Mouse (Mus musculus): Measurements from ENCODE around the gene Bst1. TPM values are rescaled to one million over a fixed set of nuclear protein-coding genes. Genes with fewer than 3 reads are reported as not detected.
A peak's percentile ranks its signal among the peaks of the same experiment; 100 is the strongest.

The Bst1 gene
- polyA plus RNA-seq, 1 experiment from 2014 or later, result 1.8 TPM

DNA sequence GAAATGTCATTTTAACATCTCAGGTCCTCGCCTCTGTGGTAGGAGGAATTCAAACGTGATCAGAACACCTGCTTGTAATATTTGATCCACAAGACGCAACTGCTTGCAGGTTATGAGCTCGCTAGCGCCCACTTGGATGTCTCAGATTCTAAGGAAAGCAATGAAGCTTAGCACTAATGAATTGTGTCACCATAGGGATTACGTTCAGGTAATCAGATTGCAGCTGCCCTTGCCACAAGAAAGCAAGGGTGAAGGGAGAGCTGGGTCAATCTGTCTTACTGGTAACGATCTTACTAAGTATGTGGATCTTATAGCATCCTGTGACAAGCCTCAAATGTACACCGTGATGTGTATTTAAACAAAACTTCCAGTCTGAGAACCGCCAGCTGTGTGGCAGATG lies 8.7 kb downstream of the Bst1 start:
- no peak overlapping the region for H3K9ac ChIP-seq (ENCODE audit: low read length)
- ATAC-seq (ENCODE audit: insufficient number of reproducible peaks, insufficient read depth, low FRiP score, low read depth), result no peak
- H3K9me3 ChIP-seq (ENCODE audit: control insufficient read depth, low read length), result no peaks in the 10 kb centered on the region
- no peaks in the 10 kb centered on the region for H3K27me3 ChIP-seq (ENCODE audit: control insufficient read depth, insufficient read depth, low read length)
- no peaks in the 10 kb centered on the region for H3K4me1 ChIP-seq (ENCODE audit: control insufficient read depth in 2 of 2, insufficient read depth in 2 of 2, low read length in 2 of 2)
- H3K4me3 ChIP-seq (ENCODE audit: control insufficient read depth in 1 of 2, insufficient read depth in 1 of 2, low read depth in 1 of 2, low read length in 2 of 2), result no peak overlapping the region
- no peak overlapping the region for H3K4me2 ChIP-seq (ENCODE audit: low read length)
- no peaks in the 10 kb centered on the region for H3K36me3 ChIP-seq (ENCODE audit: control insufficient read depth, insufficient read depth, low read length)
- H3K27ac ChIP-seq (replicated peaks in 1 of 2; ENCODE audit: control insufficient read depth in 1 of 2, insufficient read depth in 1 of 2, low read depth in 2 of 2, low read length in 2 of 2), result no peak overlapping the region
- WGBS, result 88% methylated on average over 9 of the region's 9 CpGs

DNA sequence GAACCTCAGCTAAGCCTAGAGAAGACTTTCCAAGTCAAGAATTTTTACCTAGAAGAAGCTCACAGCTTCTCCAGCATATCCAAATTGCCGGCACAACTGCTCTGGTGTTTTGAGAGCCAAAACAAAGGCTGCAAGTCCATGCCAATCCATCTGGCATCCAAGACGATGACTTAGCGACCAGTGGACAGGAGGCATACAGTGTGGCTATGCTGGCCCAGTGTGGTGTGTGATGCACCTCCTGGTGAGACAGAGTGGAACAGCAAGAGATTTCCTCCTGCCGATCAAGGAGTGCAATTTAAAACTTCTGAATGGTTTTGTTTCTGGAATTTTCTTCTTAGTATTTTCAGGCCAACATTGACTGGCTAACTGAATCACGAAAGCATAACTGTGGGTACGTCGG lies 17.9 kb downstream of the Bst1 start:
- Histone ChIP-seq H3K9ac (ENCODE audit: low read length) (no peak overlapping the region), H3K9me3 (ENCODE audit: control insufficient read depth, low read length) (no peaks in the 10 kb centered on the region), H3K4me3 (ENCODE audit: control insufficient read depth in 1 of 2, insufficient read depth in 1 of 2, low read depth in 1 of 2, low read length in 2 of 2) (no peak overlapping the region), H3K27ac (replicated peaks in 1 of 2; ENCODE audit: control insufficient read depth in 1 of 2, insufficient read depth in 1 of 2, low read depth in 2 of 2, low read length in 2 of 2) (no peak overlapping the region), H3K4me2 (ENCODE audit: low read length) (no peak overlapping the region), H3K27me3 (ENCODE audit: control insufficient read depth, insufficient read depth, low read length) (no peaks in the 10 kb centered on the region), H3K36me3 (ENCODE audit: control insufficient read depth, insufficient read depth, low read length) (no peaks in the 10 kb centered on the region), H3K4me1 (ENCODE audit: control insufficient read depth in 2 of 2, insufficient read depth in 2 of 2, low read length in 2 of 2) (no peaks in the 10 kb centered on the region)
- no peak for ATAC-seq (ENCODE audit: insufficient number of reproducible peaks, insufficient read depth, low FRiP score, low read depth)
- WGBS, result 91% methylated on average over 7 of the region's 7 CpGs

DNA sequence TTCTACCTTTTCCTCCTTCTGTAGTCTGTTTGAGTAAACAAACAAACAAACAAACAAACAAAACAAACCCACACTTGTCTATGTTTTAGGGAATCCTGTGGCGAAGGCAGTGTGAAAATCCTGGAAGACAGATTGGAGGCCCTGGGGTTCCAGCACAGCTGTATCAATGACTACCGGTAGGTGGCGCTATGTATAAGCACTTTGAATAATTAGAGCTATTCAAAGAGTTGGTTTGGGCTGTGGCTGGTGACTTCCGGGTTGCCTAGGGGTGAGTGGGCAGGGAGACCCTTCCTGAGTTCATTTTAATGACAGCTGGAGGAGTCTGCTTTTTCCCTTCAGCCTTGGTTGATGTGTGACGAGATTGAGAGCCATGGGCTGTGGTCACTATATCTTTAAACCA lies 18.7 kb downstream of the Bst1 start:
- Histone ChIP-seq H3K36me3 (ENCODE audit: control insufficient read depth, insufficient read depth, low read length) (no peaks in the 10 kb centered on the region), H3K4me2 (ENCODE audit: low read length) (no peak overlapping the region), H3K9ac (ENCODE audit: low read length) (no peak overlapping the region), H3K9me3 (ENCODE audit: control insufficient read depth, low read length) (no peaks in the 10 kb centered on the region), H3K27me3 (ENCODE audit: control insufficient read depth, insufficient read depth, low read length) (no peaks in the 10 kb centered on the region), H3K4me3 (ENCODE audit: control insufficient read depth in 1 of 2, insufficient read depth in 1 of 2, low read depth in 1 of 2, low read length in 2 of 2) (no peak overlapping the region), H3K4me1 (ENCODE audit: control insufficient read depth in 2 of 2, insufficient read depth in 2 of 2, low read length in 2 of 2) (no peaks in the 10 kb centered on the region; a peak in 1 of 4 replicates), H3K27ac (replicated peaks in 1 of 2; ENCODE audit: control insufficient read depth in 1 of 2, insufficient read depth in 1 of 2, low read depth in 2 of 2, low read length in 2 of 2) (no peak overlapping the region)
- no peak for ATAC-seq (ENCODE audit: insufficient number of reproducible peaks, insufficient read depth, low FRiP score, low read depth)
- 42% methylated on average over 5 of the region's 5 CpGs for WGBS

DNA sequence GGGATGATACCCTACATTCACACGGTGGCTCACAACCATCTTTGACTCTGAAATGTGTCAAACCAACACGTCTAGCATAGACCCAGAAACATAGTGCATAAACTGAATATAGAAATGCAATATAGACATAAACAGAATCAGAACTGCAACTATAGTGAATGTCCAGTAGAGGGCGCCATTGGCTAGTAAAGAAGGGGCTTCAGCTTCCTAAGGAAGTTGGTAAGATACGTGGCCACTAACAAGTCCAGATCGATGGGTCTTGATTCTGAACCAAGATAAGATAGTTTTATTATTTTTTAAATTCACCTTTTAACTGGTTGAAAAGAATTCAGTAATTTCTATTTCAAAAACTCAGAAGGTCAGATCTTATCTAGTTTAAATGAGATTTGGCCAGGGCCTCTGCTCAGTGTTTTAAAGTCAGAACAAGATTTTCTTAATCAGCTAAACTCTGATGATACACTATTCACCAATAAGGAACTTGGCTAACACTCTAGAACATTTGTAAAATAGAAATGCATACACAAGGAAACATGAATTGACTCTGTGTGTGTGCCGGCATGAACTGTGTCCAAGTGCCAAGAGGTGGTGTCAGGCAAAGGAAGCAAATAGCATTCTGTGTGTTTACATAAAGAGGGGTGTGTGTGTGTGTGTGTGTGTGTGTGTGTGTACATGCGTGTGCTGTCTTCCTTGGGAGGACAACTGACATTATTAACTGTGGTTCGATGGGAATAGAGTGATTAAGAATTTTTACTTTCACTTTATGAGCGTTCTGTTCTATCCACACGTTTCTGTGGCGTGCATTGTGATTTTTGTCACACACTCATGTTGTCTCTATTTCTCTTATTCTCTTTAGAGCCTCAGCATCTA lies 22.7 kb downstream of the Bst1 start:
- ATAC-seq (ENCODE audit: insufficient number of reproducible peaks, insufficient read depth, low FRiP score, low read depth), result no peak
- 40% methylated on average over 11 of the region's 11 CpGs for WGBS
- Histone ChIP-seq H3K27me3 (ENCODE audit: control insufficient read depth, insufficient read depth, low read length) (no peaks in the 10 kb centered on the region), H3K27ac (replicated peaks in 1 of 2; ENCODE audit: control insufficient read depth in 1 of 2, insufficient read depth in 1 of 2, low read depth in 2 of 2, low read length in 2 of 2) (no peak overlapping the region), H3K9me3 (ENCODE audit: control insufficient read depth, low read length) (0 out of 2 replicates have a peak, but pooled peaks cover 4% of the 10 kb centered on the region), H3K4me2 (ENCODE audit: low read length) (peak overlapping the region; percentile 17), H3K4me1 (ENCODE audit: control insufficient read depth in 2 of 2, insufficient read depth in 2 of 2, low read length in 2 of 2) (no peaks in the 10 kb centered on the region; a peak in 1 of 4 replicates), H3K9ac (ENCODE audit: low read length) (no peak overlapping the region), H3K36me3 (ENCODE audit: control insufficient read depth, insufficient read depth, low read length) (no peaks in the 10 kb centered on the region), H3K4me3 (ENCODE audit: control insufficient read depth in 1 of 2, insufficient read depth in 1 of 2, low read depth in 1 of 2, low read length in 2 of 2) (no peak overlapping the region)

DNA sequence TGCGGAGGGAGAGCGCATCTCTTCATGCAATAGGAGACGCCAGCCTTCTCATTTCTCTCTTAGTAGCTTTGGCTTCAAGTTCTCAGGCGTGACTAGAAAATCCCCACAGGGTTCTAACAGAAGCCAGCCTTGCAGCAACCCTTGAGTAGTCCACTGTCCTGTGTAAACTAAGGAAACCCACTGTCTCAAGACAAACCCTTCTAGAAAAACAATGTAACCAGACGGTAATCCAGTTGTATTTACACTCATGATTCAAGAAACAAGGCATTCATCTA lies 23.3 kb downstream of the Bst1 start:
- Histone ChIP-seq H3K4me3 (ENCODE audit: control insufficient read depth in 1 of 2, insufficient read depth in 1 of 2, low read depth in 1 of 2, low read length in 2 of 2) (no peak overlapping the region), H3K9me3 (ENCODE audit: control insufficient read depth, low read length) (0 out of 2 replicates have a peak, but pooled peaks cover 4% of the 10 kb centered on the region), H3K27ac (replicated peaks in 1 of 2; ENCODE audit: control insufficient read depth in 1 of 2, insufficient read depth in 1 of 2, low read depth in 2 of 2, low read length in 2 of 2) (no peak overlapping the region), H3K36me3 (ENCODE audit: control insufficient read depth, insufficient read depth, low read length) (no peaks in the 10 kb centered on the region), H3K9ac (ENCODE audit: low read length) (no peak overlapping the region), H3K27me3 (ENCODE audit: control insufficient read depth, insufficient read depth, low read length) (no peaks in the 10 kb centered on the region), H3K4me1 (ENCODE audit: control insufficient read depth in 2 of 2, insufficient read depth in 2 of 2, low read length in 2 of 2) (no peaks in the 10 kb centered on the region; a peak in 1 of 4 replicates), H3K4me2 (ENCODE audit: low read length) (peak overlapping the region; percentile 17)
- ATAC-seq (ENCODE audit: insufficient number of reproducible peaks, insufficient read depth, low FRiP score, low read depth), result no peak
- 82% methylated on average over 5 of the region's 5 CpGs for WGBS

DNA sequence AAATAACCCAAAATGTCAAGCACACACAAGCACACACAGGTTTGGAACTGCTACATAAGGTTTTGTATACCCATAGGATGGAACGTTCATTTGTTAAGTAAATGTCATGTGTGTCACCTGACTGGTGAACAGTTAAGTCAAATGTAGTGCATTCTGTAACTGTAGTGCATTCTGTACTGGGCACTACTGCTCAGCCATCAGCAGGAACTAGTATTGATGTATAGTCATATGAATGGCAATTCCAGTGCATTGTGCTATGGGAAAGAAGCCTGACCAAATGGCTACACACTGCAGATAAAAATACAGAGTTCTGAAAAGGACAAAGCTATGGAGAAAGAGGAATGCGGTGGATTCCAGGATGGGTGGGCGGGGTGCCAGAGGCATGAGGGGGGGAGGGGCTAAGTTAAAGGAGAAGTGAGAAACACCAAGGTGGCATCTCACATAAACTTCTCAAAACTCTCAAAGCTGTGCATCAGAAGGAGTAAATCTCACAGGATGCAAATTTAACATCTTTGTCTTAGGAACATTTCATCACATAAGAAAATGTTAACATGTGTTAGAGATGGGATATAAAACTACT lies 24.0 kb downstream of the Bst1 start:
- Histone ChIP-seq H3K27ac (replicated peaks in 1 of 2; ENCODE audit: control insufficient read depth in 1 of 2, insufficient read depth in 1 of 2, low read depth in 2 of 2, low read length in 2 of 2) (no peak overlapping the region), H3K27me3 (ENCODE audit: control insufficient read depth, insufficient read depth, low read length) (no peaks in the 10 kb centered on the region), H3K4me2 (ENCODE audit: low read length) (no peak overlapping the region), H3K9me3 (ENCODE audit: control insufficient read depth, low read length) (0 out of 2 replicates have a peak, but pooled peaks cover 4% of the 10 kb centered on the region), H3K36me3 (ENCODE audit: control insufficient read depth, insufficient read depth, low read length) (no peaks in the 10 kb centered on the region), H3K9ac (ENCODE audit: low read length) (no peak overlapping the region), H3K4me1 (ENCODE audit: control insufficient read depth in 2 of 2, insufficient read depth in 2 of 2, low read length in 2 of 2) (no peaks in the 10 kb centered on the region; a peak in 1 of 4 replicates), H3K4me3 (ENCODE audit: control insufficient read depth in 1 of 2, insufficient read depth in 1 of 2, low read depth in 1 of 2, low read length in 2 of 2) (no peak overlapping the region)
- no peak for ATAC-seq (ENCODE audit: insufficient number of reproducible peaks, insufficient read depth, low FRiP score, low read depth)
- 56% methylated on average over 3 of the region's 3 CpGs for WGBS

DNA sequence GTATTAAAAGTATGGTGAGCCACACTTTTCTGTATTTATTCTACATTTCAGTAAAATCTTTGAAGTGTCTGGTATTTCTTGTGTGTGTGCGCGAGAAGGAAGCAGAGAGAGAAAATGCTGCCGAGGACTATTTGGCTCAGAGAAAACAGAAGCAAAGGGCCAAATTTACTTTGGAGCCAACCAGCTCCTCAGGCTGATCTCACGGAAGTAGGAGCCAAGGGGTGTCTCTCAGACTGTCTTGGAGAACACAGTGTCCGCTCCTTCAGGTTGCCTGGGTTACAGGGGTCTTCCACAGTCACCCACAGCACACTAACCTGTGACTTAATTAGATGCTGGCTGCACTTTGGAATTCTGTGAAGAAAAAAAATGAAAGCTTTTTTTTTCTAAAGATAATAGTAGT lies 26.4 kb downstream of the Bst1 start:
- Histone ChIP-seq H3K27ac (replicated peaks in 1 of 2; ENCODE audit: control insufficient read depth in 1 of 2, insufficient read depth in 1 of 2, low read depth in 2 of 2, low read length in 2 of 2) (no peak overlapping the region), H3K27me3 (ENCODE audit: control insufficient read depth, insufficient read depth, low read length) (no peaks in the 10 kb centered on the region), H3K4me1 (ENCODE audit: control insufficient read depth in 2 of 2, insufficient read depth in 2 of 2, low read length in 2 of 2) (no peaks in the 10 kb centered on the region; a peak in 1 of 4 replicates), H3K9ac (ENCODE audit: low read length) (no peak overlapping the region), H3K9me3 (ENCODE audit: control insufficient read depth, low read length) (0 out of 2 replicates have a peak, but pooled peaks cover 4% of the 10 kb centered on the region), H3K4me3 (ENCODE audit: control insufficient read depth in 1 of 2, insufficient read depth in 1 of 2, low read depth in 1 of 2, low read length in 2 of 2) (no peak overlapping the region), H3K36me3 (ENCODE audit: control insufficient read depth, insufficient read depth, low read length) (no peaks in the 10 kb centered on the region), H3K4me2 (ENCODE audit: low read length) (no peak overlapping the region)
- no peak for ATAC-seq (ENCODE audit: insufficient number of reproducible peaks, insufficient read depth, low FRiP score, low read depth)
- 81% methylated on average over 5 of the region's 5 CpGs for WGBS

All from heart, embryonic 14.5 days (tissue).